Comparison of ENCODE assay signal across 20 mouse cellular contexts in the genomic region with DNA sequence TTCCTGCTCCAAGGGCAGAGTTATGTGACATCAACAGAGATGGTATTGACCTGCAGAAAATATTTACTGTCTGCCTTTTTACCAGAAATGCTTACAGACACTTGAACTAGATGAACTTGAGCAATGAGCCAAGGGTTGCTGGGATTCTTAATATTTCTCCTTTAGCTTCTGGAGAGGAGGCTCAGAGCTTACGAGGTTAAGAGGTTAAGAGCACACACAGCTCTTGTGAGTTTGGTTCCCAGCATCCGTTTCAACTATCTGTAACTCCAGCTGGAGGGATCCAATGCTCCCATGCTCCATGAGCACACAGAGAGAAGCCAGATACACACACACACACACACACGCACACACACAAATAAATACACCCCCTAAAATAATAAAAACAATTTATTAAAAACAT.
DNase-seq lines count a peak whose midpoint lies in the region; ATAC-seq and TF ChIP-seq lines count a peak whose summit lies in the region.
"Had no signal": no experiment of that assay in that cellular context is flagged by ENCODE, and none has a peak within 500 bp of the region (broad histone marks: within the 10 kb centered on the region; RNA-seq: fewer than 3 reads in every experiment).

No protein-coding gene starts in this region.

- H3K27ac ChIP-seq in intestine, embryonic 15.5 days: no peak overlapping the region
- no peak overlapping the region for H3K27ac ChIP-seq in intestine, postnatal 0 days (ENCODE audit: low read depth, low read length)
- no peak overlapping the region for H3K27ac ChIP-seq in kidney, postnatal 0 days
- H3K27ac ChIP-seq in stomach, embryonic 15.5 days: peak overlapping the region; percentile 35; the same call in 1 of the 2 replicates
- no peak overlapping the region for H3K27ac ChIP-seq in stomach, postnatal 0 days (replicated peaks)
- H3K27ac ChIP-seq: embryonic facial prominence, embryonic 13.5 days; forebrain, embryonic 13.5 days; hindbrain, embryonic 10.5 days had no signal

- no peaks in the 10 kb centered on the region for H3K4me1 ChIP-seq in intestine, embryonic 15.5 days (replicated peaks)
- H3K4me1 ChIP-seq in intestine, postnatal 0 days (replicated peaks; ENCODE audit: control insufficient read depth, insufficient read depth, low read length): no peaks in the 10 kb centered on the region
- H3K4me1 ChIP-seq in kidney, postnatal 0 days (replicated peaks; ENCODE audit: insufficient read depth, low read length): no peaks in the 10 kb centered on the region
- H3K4me1 ChIP-seq in stomach, embryonic 15.5 days: no peaks in the 10 kb centered on the region
- no peaks in the 10 kb centered on the region for H3K4me1 ChIP-seq in stomach, postnatal 0 days (replicated peaks; ENCODE audit: control insufficient read depth, insufficient read depth)
- H3K4me1 ChIP-seq: embryonic facial prominence, embryonic 13.5 days; forebrain, embryonic 13.5 days; hindbrain, embryonic 10.5 days had no signal

- no peak overlapping the region for H3K4me2 ChIP-seq in intestine, embryonic 15.5 days (replicated peaks)
- no peak overlapping the region for H3K4me2 ChIP-seq in intestine, postnatal 0 days (replicated peaks; ENCODE audit: low read depth)
- no peak overlapping the region for H3K4me2 ChIP-seq in kidney, postnatal 0 days (ENCODE audit: low read length)
- H3K4me2 ChIP-seq in stomach, embryonic 15.5 days: no peak overlapping the region
- H3K4me2 ChIP-seq in stomach, postnatal 0 days (replicated peaks; ENCODE audit: low read depth): no peak overlapping the region
- H3K4me2 ChIP-seq: embryonic facial prominence, embryonic 13.5 days; forebrain, embryonic 13.5 days; heart, embryonic 12.5 days had no signal

- WGBS in intestine, embryonic 15.5 days: 53% methylated on average over 3 of the region's 3 CpGs
- WGBS in intestine, postnatal 0 days: 61% methylated on average over 3 of the region's 3 CpGs
- WGBS in kidney, postnatal 0 days: 62% methylated on average over 3 of the region's 3 CpGs
- WGBS in stomach, embryonic 15.5 days: 56% methylated on average over 3 of the region's 3 CpGs
- 59% methylated on average over 3 of the region's 3 CpGs for WGBS in stomach, postnatal 0 days

- TF ChIP-seq EP300 in stomach, postnatal 0 days (optimal IDR thresholded peaks at IDR 0.05): no peak

- no peaks in the 10 kb centered on the region for H3K36me3 ChIP-seq in intestine, embryonic 15.5 days
- H3K36me3 ChIP-seq in intestine, postnatal 0 days (ENCODE audit: control insufficient read depth, insufficient read depth): no peaks in the 10 kb centered on the region
- no peaks in the 10 kb centered on the region for H3K36me3 ChIP-seq in kidney, postnatal 0 days (ENCODE audit: insufficient read depth, low read length)
- no peaks in the 10 kb centered on the region for H3K36me3 ChIP-seq in stomach, embryonic 15.5 days
- no peaks in the 10 kb centered on the region for H3K36me3 ChIP-seq in stomach, postnatal 0 days (ENCODE audit: control insufficient read depth, insufficient read depth, low read length)
- H3K36me3 ChIP-seq: embryonic facial prominence, embryonic 13.5 days; G1E; heart, embryonic 12.5 days; hindbrain, embryonic 10.5 days had no signal

- no peaks in the 10 kb centered on the region for H3K9me3 ChIP-seq in intestine, embryonic 15.5 days
- no peaks in the 10 kb centered on the region for H3K9me3 ChIP-seq in intestine, postnatal 0 days (ENCODE audit: control insufficient read depth)
- H3K9me3 ChIP-seq in kidney, postnatal 0 days (replicated peaks; ENCODE audit: low read length): no peaks in the 10 kb centered on the region
- H3K9me3 ChIP-seq in stomach, embryonic 15.5 days: no peaks in the 10 kb centered on the region
- no peaks in the 10 kb centered on the region for H3K9me3 ChIP-seq in stomach, postnatal 0 days (ENCODE audit: control insufficient read depth, low read length)
- H3K9me3 ChIP-seq: embryonic facial prominence, embryonic 13.5 days; forebrain, embryonic 13.5 days; G1E had no signal

- no peaks in the 10 kb centered on the region for H3K27me3 ChIP-seq in intestine, embryonic 15.5 days (replicated peaks)
- no peaks in the 10 kb centered on the region for H3K27me3 ChIP-seq in intestine, postnatal 0 days (replicated peaks; ENCODE audit: control insufficient read depth, insufficient read depth, low read length)
- no peaks in the 10 kb centered on the region for H3K27me3 ChIP-seq in kidney, postnatal 0 days (ENCODE audit: insufficient read depth, low read length)
- no peaks in the 10 kb centered on the region for H3K27me3 ChIP-seq in stomach, embryonic 15.5 days (replicated peaks)
- H3K27me3 ChIP-seq in stomach, postnatal 0 days (ENCODE audit: control insufficient read depth, insufficient read depth, low read length): no peaks in the 10 kb centered on the region
- H3K27me3 ChIP-seq: embryonic facial prominence, embryonic 13.5 days; forebrain, embryonic 13.5 days; heart, embryonic 12.5 days had no signal

- peak; percentile 54 for DNase-seq in kidney, postnatal 0 days (ENCODE audit: low spot score)
- no peak for DNase-seq in kidney, postnatal 4 days
- no peak for DNase-seq in stomach, postnatal 0 days (ENCODE audit: low spot score)
- DNase-seq in heart, adult 11 months: no peak
- DNase-seq: adrenal gland, postnatal 14 days; B cell, adult 2 months; cerebellum, adult 18-20 months; cerebellum, adult 9-11 months; cerebellum, postnatal 36 days; forebrain, postnatal 0 days; gastrocnemius, postnatal 14 days had no signal

- TF ChIP-seq CTCF in intestine, postnatal 0 days (IDR thresholded peaks at IDR 0.05; ENCODE audit: low read depth): no peak
- TF ChIP-seq CTCF in kidney, postnatal 0 days (IDR thresholded peaks at IDR 0.05; ENCODE audit: low read depth): no peak
- TF ChIP-seq CTCF in stomach, postnatal 0 days (IDR thresholded peaks at IDR 0.05; ENCODE audit: low read depth): no peak

- no peak overlapping the region for H3K4me3 ChIP-seq in intestine, embryonic 15.5 days (replicated peaks)
- H3K4me3 ChIP-seq in intestine, postnatal 0 days (ENCODE audit: low read depth, low read length): no peak overlapping the region
- no peak overlapping the region for H3K4me3 ChIP-seq in kidney, postnatal 0 days (replicated peaks; ENCODE audit: low read depth, low read length)
- H3K4me3 ChIP-seq in stomach, embryonic 15.5 days (replicated peaks): no peak overlapping the region
- no peak overlapping the region for H3K4me3 ChIP-seq in stomach, postnatal 0 days (ENCODE audit: low read depth, low read length)
- H3K4me3 ChIP-seq: embryonic facial prominence, embryonic 13.5 days; forebrain, embryonic 13.5 days; heart, embryonic 12.5 days; hindbrain, embryonic 10.5 days had no signal

- ATAC-seq in intestine, embryonic 15.5 days: peak; percentile 72
- ATAC-seq in intestine, postnatal 0 days: no peak
- ATAC-seq in kidney, postnatal 0 days (replicated peaks; ENCODE audit: low FRiP score, low read depth): no peak
- ATAC-seq in stomach, embryonic 15.5 days (ENCODE audit: insufficient read depth, low FRiP score, low read depth): peak; percentile 35; the same call in 1 of the 2 replicates
- ATAC-seq in stomach, postnatal 0 days (ENCODE audit: low FRiP score, low TSS enrichment): no peak
- ATAC-seq: CD4-positive, CD25-positive, alpha-beta regulatory T cell, adult 4 months; forebrain, embryonic 13.5 days; forebrain, postnatal 0 days had no signal

- H3K9ac ChIP-seq in intestine, embryonic 15.5 days: no peak overlapping the region
- no peak overlapping the region for H3K9ac ChIP-seq in intestine, postnatal 0 days (ENCODE audit: low read depth, low read length)
- H3K9ac ChIP-seq in kidney, postnatal 0 days (ENCODE audit: low read depth, low read length): no peak overlapping the region
- no peak overlapping the region for H3K9ac ChIP-seq in stomach, embryonic 15.5 days
- no peak overlapping the region for H3K9ac ChIP-seq in stomach, postnatal 0 days (ENCODE audit: low read length)
- H3K9ac ChIP-seq: embryonic facial prominence, embryonic 13.5 days; forebrain, embryonic 13.5 days; forebrain, postnatal 0 days; heart, embryonic 12.5 days had no signal

Comparison
In these comparisons a context has a peak if more than half of its experiments do, and no peak if none do; other contexts are left out.
1. ATAC-seq: peak in intestine, embryonic 15.5 days (single experiment) and stomach, embryonic 15.5 days (single experiment); none in intestine, postnatal 0 days (single experiment), kidney, postnatal 0 days (single experiment) and stomach, postnatal 0 days (single experiment).